Mouse (Mus musculus) heart, postnatal 0 days (tissue): Measurements from ENCODE around the gene Tlk2. TPM values are rescaled to one million over a fixed set of nuclear protein-coding genes. Genes with fewer than 3 reads are reported as not detected.

Source experiments
- ATAC-seq: fragments of 200-750 bp; cut with Nextera tagmentation; 2 replicates; pipeline ENCODE4 v1.8.0; 2017; ENCODE audit warnings: low read depth, moderate number of reproducible peaks, moderate library complexity; ENCODE audit not compliant: insufficient read depth
- DNase-seq: peaks from one replicate; pipeline ENCODE4 v3.0.0-alpha.2; 2016; ENCODE audit warnings: low spot score
- H3K27ac ChIP-seq: fragments of 300-500 bp; sonication (generic); 2 replicates; pipeline ENCODE4 v1.5.1; 2014; ENCODE audit warnings: low read depth, mild to moderate bottlenecking
- H3K27me3 ChIP-seq: fragments of 300-500 bp; sonication (generic); 2 replicates; pipeline ENCODE4 v1.6.1; 2014; ENCODE audit warnings: low read length, mixed read lengths; ENCODE audit not compliant: control insufficient read depth, insufficient read depth
- H3K36me3 ChIP-seq: fragments of 300-500 bp; sonication (generic); replicated peaks from 2 replicates; pipeline ENCODE4 v1.6.1; 2014; ENCODE audit warnings: low read length, mixed read lengths; ENCODE audit not compliant: control insufficient read depth, insufficient read depth
- H3K4me1 ChIP-seq: fragments of 300-500 bp; sonication (generic); 2 replicates; pipeline ENCODE4 v1.6.1; 2014; ENCODE audit warnings: antibody characterized with exemption; ENCODE audit not compliant: control insufficient read depth, insufficient read depth
- H3K4me2 ChIP-seq: fragments of 300-500 bp; sonication (generic); 2 replicates; pipeline ENCODE4 v1.6.1; 2014; ENCODE audit warnings: low read depth, mild to moderate bottlenecking, low read length, moderate library complexity
- H3K4me3 ChIP-seq: fragments of 300-500 bp; sonication (generic); 2 replicates; pipeline ENCODE4 v1.5.1; 2014; ENCODE audit warnings: low read depth, low read length
- H3K9ac ChIP-seq: fragments of 300-500 bp; sonication (generic); replicated peaks from 2 replicates; pipeline ENCODE4 v1.6.1; 2014; ENCODE audit warnings: low read depth, low read length, mixed read lengths
- H3K9me3 ChIP-seq: fragments of 300-500 bp; sonication (generic); replicated peaks from 2 replicates; pipeline ENCODE4 v1.6.1; 2016; ENCODE audit warnings: low read length; ENCODE audit not compliant: control insufficient read depth
- CTCF ChIP-seq: IDR thresholded peaks from 2 replicates; pipeline ENCODE4 v1.5.1; 2016; ENCODE audit warnings: antibody characterized with exemption, control low read depth, low read depth
- EP300 ChIP-seq: IDR thresholded peaks from 2 replicates; pipeline ENCODE4 v1.6.1; 2016; ENCODE audit warnings: antibody characterized with exemption, low read depth
- WGBS: fragments of 180-500 bp; shearing (Covaris S2); extraction: QIAGEN DNeasy Blood & Tissue Kit; methylation state at CpG from one replicate; pipeline ENCODE4 v1.1.7; 2014; 5-methylcytosine and 5-hydroxymethylcytosine counted together
- polyA plus RNA-seq: library from polyadenylated mRNA; unstranded; fragments of >200 nt; fragmentation: Nextera tagmentation; extraction: Ambion mirVana; gene quantifications from 2 replicates; pipeline ENCODE4 v1.2.1, GENCODE M21; 2015
- total RNA-seq: library from RNA; depleted of rRNA; stranded (reverse); fragments of >200 nt; gene quantifications from 2 replicates; pipeline ENCODE4 v1.2.3, GENCODE M21; 2014; ENCODE audit warnings: low replicate concordance; rRNA removed

The Tlk2 gene
- total and polyA plus RNA-seq, 2 experiments from 2014 or later = 10.7 to 22.5 TPM

GRCm38 (mm10) chr11:105331129-105331528 is 152.5 kb downstream of the Tlk2 start:
- H3K4me1 ChIP-seq = peaks cover 5% of the 10 kb centered on the region
- H3K4me2 ChIP-seq = no peak overlapping the region
- no peak overlapping the region for H3K9ac ChIP-seq
- no peaks in the 10 kb centered on the region for H3K27me3 ChIP-seq
- no peaks in the 10 kb centered on the region for H3K9me3 ChIP-seq
- DNase-seq = no peak
- H3K4me3 ChIP-seq = no peak overlapping the region
- H3K27ac ChIP-seq = no peak overlapping the region
- no peak for TF ChIP-seq EP300
- TF ChIP-seq CTCF = no peak
- ATAC-seq = no peak
- WGBS = 81% methylated on average over 3 of the region's 3 CpGs
- H3K36me3 ChIP-seq = no peaks in the 10 kb centered on the region

DNA sequence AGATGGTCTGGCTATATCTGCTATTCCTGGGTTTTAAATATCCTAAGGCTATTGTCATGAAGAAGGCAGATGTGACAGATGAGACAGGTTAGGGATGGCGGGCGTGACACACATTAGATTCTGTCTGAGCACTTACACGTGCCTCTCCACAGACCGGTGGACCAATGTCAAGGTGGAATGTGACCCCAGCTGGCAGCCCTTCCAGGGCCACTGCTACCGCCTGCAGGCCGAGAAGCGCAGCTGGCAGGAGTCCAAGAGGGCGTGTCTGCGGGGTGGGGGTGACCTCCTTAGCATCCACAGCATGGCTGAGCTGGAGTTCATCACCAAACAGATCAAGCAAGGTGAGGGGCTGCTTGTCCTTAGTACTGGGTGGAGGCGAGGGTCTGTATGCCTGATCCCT is 153.1 kb downstream of the Tlk2 start:
- Histone ChIP-seq H3K4me3 (no peak overlapping the region), H3K27ac (no peak overlapping the region), H3K36me3 (no peaks in the 10 kb centered on the region), H3K27me3 (no peaks in the 10 kb centered on the region), H3K4me1 (peaks cover 5% of the 10 kb centered on the region), H3K4me2 (no peak overlapping the region), H3K9ac (no peak overlapping the region), H3K9me3 (no peaks in the 10 kb centered on the region)
- 20% methylated on average over 10 of the region's 10 CpGs for WGBS
- no peak for TF ChIP-seq EP300
- peak; percentile 41 for TF ChIP-seq CTCF
- DNase-seq (peak; percentile 47), ATAC-seq (peak; percentile 69; the same call in 1 of the 2 replicates)

GRCm38 (mm10) chr11:105332468-105332867 is 153.9 kb downstream of the Tlk2 start:
- H3K36me3 ChIP-seq = no peaks in the 10 kb centered on the region
- TF ChIP-seq EP300 = no peak
- TF ChIP-seq CTCF = peak; percentile 66
- no peak overlapping the region for H3K4me3 ChIP-seq
- peak; percentile 42 for DNase-seq
- no peak for ATAC-seq
- no peaks in the 10 kb centered on the region for H3K27me3 ChIP-seq
- no peaks in the 10 kb centered on the region for H3K9me3 ChIP-seq
- H3K4me1 ChIP-seq = peaks cover 5% of the 10 kb centered on the region
- H3K27ac ChIP-seq = no peak overlapping the region
- no peak overlapping the region for H3K4me2 ChIP-seq
- no peak overlapping the region for H3K9ac ChIP-seq
- 63% methylated on average over 8 of the region's 8 CpGs for WGBS

Other genes with a start within 250 kb of the Tlk2 start
- not detected in 2 replicates for gene Efcab3, start 115.2 kb upstream of the Tlk2 start, total RNA-seq
- gene Efcab3, start 115.2 kb upstream of the Tlk2 start, polyA plus RNA-seq = not detected in 2 replicates
- gene Mettl2, start 52.4 kb upstream of the Tlk2 start, total RNA-seq = 15.5 and 20.2 TPM in 2 replicates
- gene Mettl2, start 52.4 kb upstream of the Tlk2 start, polyA plus RNA-seq = 13.3 and 14.9 TPM in 2 replicates
- not detected in 2 replicates for gene Gm10842, start 31.9 kb upstream of the Tlk2 start, total RNA-seq
- not detected in 2 replicates for gene Gm10842, start 31.9 kb upstream of the Tlk2 start, polyA plus RNA-seq
- gene Mrc2, start 113.8 kb downstream of the Tlk2 start, total RNA-seq = 22.6 and 32.2 TPM in 2 replicates
- 3.0 and 3.1 TPM in 2 replicates for gene Mrc2, start 113.8 kb downstream of the Tlk2 start, polyA plus RNA-seq